Mouse (Mus musculus): Measurements from ENCODE around the gene Rab12.
"Not testable (repeated sequence)": the region's sequence is repeated elsewhere in the genome, so short reads cannot be mapped to it uniquely, and the experiment has no call there.

The Rab12 gene

DNA sequence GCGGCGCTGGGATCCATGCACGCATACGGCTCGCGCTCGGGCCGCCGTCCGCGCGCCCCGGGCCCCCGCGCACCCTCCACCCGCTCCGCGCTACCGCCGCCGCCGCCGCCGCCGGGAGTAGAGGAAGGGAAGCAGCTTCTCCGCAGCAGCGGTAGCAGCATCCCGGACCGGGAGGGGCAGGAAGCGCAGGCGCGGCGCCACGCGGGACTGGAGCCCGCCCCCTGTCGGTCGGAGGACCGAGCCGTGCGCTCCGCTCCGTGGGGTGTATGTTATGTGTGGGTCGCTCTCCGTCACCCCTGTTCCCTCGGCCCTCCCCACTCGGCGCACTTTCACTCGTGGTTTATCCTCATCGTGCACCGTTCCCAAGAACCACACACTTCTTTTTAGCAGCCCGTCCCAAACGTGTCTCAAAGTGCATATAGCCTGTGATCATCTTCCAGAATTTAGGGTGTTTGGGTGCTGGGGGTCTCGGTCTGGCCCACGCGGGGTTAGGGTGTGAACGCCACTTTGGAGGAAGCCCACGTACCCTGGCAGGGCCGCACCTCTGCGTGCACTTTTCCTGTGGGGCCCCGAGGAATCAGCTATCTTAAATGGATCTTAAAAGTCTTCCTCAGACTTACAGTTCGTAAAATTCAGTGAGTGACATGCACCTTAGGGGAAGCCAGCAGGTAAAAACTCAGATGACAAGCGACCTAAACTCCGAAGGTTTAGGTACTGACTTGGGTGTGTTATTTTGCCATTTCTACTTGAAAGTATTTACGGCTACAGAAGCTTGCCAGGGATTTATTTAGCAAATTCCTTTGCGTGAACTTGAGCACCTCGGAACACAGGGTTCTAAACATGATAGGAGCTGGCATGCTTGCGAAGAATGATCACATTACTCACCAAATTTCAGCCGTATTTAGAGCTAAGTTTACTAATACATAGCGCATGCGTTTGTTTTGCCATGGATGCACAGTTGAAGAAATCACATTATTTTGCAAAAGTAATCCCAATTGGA is at the start of gene Rab12:
Gene Rab12 (minus strand): TSS at position 176 of the 1,000 bp plus-strand sequence.
- DNase-seq (ENCODE audit: low spot score) = peak; percentile 81

GRCm38 (mm10) chr17:66564213-66564612 is 44.7 kb upstream of the Rab12 start:
- DNase-seq (ENCODE audit: low spot score) = peak; percentile 11

DNA sequence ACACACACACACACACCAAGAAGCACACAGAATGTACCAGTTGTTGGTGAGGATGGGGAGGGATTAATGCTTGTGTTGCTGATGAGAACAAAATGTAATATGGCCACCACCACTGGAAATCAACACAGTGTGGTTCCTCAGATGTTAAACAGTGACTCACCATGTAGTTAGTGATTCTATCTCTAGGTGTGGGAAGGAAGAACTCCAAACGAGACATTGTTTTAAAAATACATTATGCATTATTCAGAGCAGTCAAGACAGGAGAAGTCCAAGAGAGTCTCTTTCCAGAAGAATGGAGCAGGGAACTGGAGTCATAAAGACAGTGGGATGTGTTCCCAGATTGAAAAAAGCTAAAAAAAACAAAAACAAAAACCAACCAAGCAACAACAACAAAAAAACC is 44.0 kb upstream of the Rab12 start:
- DNase-seq (ENCODE audit: low spot score) = no peak

DNA sequence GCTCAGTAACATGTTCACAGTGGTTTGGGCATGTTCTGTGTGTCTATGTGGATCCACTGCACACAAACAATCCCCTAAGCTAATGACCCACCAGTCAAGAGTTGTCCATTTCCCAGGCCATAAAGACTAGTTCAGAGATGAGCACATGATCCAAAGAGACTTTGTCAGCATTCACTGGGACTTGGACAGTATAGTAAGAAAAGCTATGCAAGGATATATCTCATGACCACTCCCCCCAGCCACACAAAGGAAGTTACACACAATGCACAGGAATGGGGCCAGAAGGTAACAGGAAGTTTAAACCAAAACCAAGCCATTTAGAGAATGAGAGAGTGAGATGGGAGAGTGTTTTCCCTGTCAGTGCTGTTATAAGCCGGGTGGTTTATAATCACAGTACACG is 41.9 kb upstream of the Rab12 start:
- no peak for DNase-seq (ENCODE audit: low spot score)

- no peak for DNase-seq (ENCODE audit: low spot score)
Measured at GRCm38 (mm10) chr17:66558404-66559317, 39.1 kb upstream of the Rab12 start.

GRCm38 (mm10) chr17:66552690-66553089 is 33.2 kb upstream of the Rab12 start:
- no peak for DNase-seq (ENCODE audit: low spot score)

GRCm38 (mm10) chr17:66550486-66550885 is 31.0 kb upstream of the Rab12 start:
- DNase-seq (ENCODE audit: low spot score) = no peak

- DNase-seq (ENCODE audit: low spot score) = no peak
Measured at GRCm38 (mm10) chr17:66532285-66532684, 12.8 kb upstream of the Rab12 start.

DNA sequence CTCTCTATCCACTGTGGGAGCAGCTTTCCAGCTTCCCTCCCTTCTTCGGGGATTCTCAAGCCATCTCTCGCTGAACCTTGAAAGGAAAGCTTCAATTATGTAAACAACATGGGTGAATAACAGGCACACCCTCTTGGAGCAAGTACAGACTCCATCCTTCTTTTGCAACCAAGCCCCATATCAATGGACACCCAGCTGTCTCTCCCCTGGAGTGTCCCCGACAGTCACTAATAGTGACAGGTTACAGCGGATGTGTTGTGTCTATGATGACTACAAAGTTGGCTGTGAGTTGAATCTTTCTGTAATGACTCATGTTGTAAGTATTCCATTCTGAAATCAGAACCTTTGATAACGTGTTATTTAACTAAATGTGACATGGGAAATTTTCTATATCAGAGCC is 3.9 kb upstream of the Rab12 start:
- DNase-seq (ENCODE audit: low spot score) = no peak

DNA sequence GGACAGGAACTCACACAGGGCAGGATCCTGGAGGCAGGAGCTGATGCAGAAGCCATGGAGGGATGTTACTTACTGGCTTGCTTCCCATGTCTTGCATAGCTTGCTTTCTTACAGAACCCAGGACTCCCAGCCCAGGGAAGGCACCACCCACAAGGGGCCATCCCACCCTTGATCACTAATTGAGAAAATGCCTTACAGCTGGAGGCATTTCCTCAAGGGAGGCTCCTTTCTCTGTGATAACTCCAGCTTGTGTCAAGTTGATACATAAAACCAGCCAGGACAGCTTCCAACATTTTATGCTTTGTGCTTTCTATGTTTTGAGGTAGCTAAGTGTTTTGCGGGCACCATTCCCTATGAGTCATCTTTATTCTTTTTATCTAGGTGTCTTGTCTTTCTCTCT is 3.1 kb upstream of the Rab12 start:
- DNase-seq (ENCODE audit: low spot score) = not testable (repeated sequence)

- DNase-seq (ENCODE audit: low spot score) = peak; percentile 30
Measured at GRCm38 (mm10) chr17:66518877-66519553, 514 bp downstream of the Rab12 start.

GRCm38 (mm10) chr17:66516953-66517352 is 2.6 kb downstream of the Rab12 start:
- DNase-seq (ENCODE audit: low spot score) = no peak

- DNase-seq (ENCODE audit: low spot score) = no peak
Measured at GRCm38 (mm10) chr17:66514288-66514995, 5.1 kb downstream of the Rab12 start.

DNA sequence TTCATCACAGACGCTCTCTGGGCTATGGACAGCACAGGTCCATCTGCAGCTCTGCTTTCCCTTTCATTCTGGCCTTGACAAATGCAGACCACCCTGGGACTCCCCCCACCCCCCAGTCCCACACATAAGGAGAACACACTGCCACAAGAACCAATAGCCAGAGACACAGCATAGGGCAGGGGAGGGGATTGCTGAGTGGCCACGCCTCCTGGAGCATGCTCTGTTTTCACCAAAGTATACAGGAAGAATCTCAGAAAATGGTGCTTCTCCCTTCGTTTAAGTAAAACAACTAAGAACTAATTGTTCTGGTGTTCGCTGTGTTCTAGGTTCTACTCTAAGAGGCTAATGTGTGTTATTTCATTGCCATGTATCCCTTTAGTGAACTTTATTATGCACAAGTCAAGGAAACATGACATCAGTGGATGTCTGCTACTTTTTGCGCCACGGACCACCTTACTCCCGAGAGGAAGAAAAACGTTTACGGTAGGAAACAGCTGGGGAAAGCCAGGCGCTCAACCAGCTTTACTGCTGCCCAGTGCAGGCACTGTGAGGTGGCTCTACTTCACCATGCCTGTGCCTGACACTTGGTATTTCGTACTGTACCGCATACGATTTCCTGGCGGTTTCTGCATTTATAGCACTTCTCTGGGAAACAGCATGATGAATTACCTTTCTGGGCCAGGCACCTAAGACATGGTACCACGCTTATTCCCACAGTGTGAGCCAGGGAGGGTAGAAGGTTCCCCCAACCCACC is 7.2 kb downstream of the Rab12 start:
- no peak for DNase-seq (ENCODE audit: low spot score)

DNA sequence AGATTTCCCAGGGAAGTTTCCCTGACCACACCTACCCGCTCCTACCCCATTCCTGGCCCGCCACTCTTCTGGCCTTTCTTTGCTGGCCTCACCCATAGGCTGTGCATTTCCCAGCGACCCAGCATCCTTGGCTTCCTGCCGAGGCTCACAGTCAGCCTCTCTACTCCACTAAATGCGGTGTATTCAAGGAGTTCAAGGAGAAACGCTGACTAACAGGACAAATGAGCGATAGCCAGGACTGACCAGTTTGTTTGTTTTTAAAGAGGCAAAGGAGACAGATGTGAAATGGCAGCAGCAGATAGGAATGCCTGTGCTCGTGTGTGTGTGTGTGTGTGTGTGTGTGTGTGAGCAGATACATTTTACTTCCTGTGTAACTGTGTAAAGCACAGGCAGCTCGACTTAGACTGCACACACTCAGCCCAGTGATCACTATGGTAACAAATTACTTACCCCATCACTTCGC is 9.3 kb downstream of the Rab12 start:
- peak; percentile 47 for DNase-seq (ENCODE audit: low spot score)

GRCm38 (mm10) chr17:66507049-66507954 is 12.2 kb downstream of the Rab12 start:
- DNase-seq (ENCODE audit: low spot score) = no peak

DNA sequence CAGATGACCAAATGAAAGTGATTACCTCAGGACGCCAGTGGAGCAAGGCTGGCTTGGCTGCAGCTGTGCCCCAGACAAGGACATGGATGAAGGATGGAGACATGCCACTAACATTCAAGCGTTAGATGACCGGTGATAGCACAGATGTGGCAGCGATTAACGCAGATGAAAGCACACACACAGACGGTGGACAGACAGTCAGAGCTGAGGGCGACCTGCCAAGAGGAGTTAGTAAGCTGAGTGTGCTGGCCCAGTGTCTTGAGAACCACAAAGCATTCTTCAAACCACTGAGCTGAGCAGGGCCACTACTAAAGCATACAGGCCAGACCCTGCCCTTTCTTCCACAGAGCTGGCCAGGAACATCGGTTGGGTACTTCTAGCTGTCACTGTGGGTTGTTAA is 14.6 kb downstream of the Rab12 start:
- DNase-seq (ENCODE audit: low spot score) = no peak

DNA sequence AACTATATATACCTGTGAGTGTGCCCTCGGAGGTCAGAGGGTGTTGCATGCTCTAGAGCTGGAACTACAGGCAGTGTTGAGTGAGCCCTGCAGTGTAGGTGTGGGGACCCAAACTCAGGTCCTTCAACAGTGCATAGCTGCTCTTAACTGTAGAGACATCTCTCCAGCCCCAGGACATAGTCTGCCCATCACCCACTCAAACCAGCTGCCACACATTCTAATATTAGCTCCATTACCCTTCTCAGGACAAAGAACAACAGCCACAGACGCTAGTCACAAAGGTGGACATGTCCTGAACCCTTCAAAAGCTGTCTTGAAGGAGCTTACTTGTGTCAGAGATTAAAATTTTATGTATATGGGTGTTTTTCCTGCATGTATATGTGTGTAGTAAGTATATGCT is 15.3 kb downstream of the Rab12 start:
- no peak for DNase-seq (ENCODE audit: low spot score)

GRCm38 (mm10) chr17:66503466-66503865 is 16.1 kb downstream of the Rab12 start:
- DNase-seq (ENCODE audit: low spot score) = no peak
